Mouse (Mus musculus): ENCODE data around the gene Palb2. TPM values are rescaled to one million over a fixed set of nuclear protein-coding genes. Genes with fewer than 3 reads are reported as not detected.
"Not testable (repeated sequence)": the region's sequence is repeated elsewhere in the genome, so short reads cannot be mapped to it uniquely, and the experiment has no call there.

The Palb2 gene
- total RNA-seq, 2 experiments from 2014 or later, result 1.1 to 1.3 TPM

- intact Hi-C loops (cut with DNase I), result no loop called here
These were observed 31.0 kb downstream of the Palb2 start, which contains the start of gene Ndufab1 for GRCm38 (mm10) chr7:122101747-122102244. Gene Ndufab1 (minus strand): TSS chr7:122101886.

GRCm38 (mm10) chr7:122101014-122101746 lies 31.6 kb downstream of the Palb2 start:
- peak in 1 of 2 experiments; percentile 25 for DNase-seq (ENCODE audit: low spot score in 2 of 2)
- intact Hi-C loops (cut with DNase I), result not testable (repeated sequence)

More at GRCm38 (mm10) chr7:122101747-122102244, 31.0 kb downstream of the Palb2 start, which contains the start of gene Ndufab1:
- peak; percentile 88 to 89 for DNase-seq (ENCODE audit: low spot score in 2 of 2)

- peak; percentile 42 to 58 for DNase-seq (ENCODE audit: low spot score in 2 of 2)
- intact Hi-C loops (cut with DNase I), result no loop called here
These were observed 33.6 kb downstream of the Palb2 start for GRCm38 (mm10) chr7:122099222-122099621.

GRCm38 (mm10) chr7:122098009-122098408 lies 34.8 kb downstream of the Palb2 start:
- no peak for DNase-seq (ENCODE audit: low spot score in 2 of 2)
- intact Hi-C loops (cut with DNase I), result no loop called here

GRCm38 (mm10) chr7:122094564-122095330 lies 38.0 kb downstream of the Palb2 start:
- intact Hi-C loops (cut with DNase I), result no loop called here
- DNase-seq (ENCODE audit: low spot score in 2 of 2), result no peak

GRCm38 (mm10) chr7:122087195-122087982 lies 45.4 kb downstream of the Palb2 start:
- DNase-seq (ENCODE audit: low spot score in 2 of 2), result no peak
- intact Hi-C loops (cut with DNase I), result no loop called here

GRCm38 (mm10) chr7:122081071-122081470 lies 51.7 kb downstream of the Palb2 start:
- intact Hi-C loops (cut with DNase I), result no loop called here

GRCm38 (mm10) chr7:122079798-122080554 lies 52.8 kb downstream of the Palb2 start:
- intact Hi-C loops (cut with DNase I), result no loop called here
- no peak for DNase-seq (ENCODE audit: low spot score in 2 of 2)

More at GRCm38 (mm10) chr7:122081071-122081470, 51.7 kb downstream of the Palb2 start:
- no peak for DNase-seq (ENCODE audit: low spot score in 2 of 2)

GRCm38 (mm10) chr7:122074374-122074773 lies 58.4 kb downstream of the Palb2 start:
- intact Hi-C loops (cut with DNase I), result no loop called here
- no peak for DNase-seq (ENCODE audit: low spot score in 2 of 2)

GRCm38 (mm10) chr7:122067517-122068381 lies 65.0 kb downstream of the Palb2 start:
- intact Hi-C loops (cut with DNase I), result no loop called here
- peak in 1 of 2 experiments; percentile 20 for DNase-seq (ENCODE audit: low spot score in 2 of 2)

- peak; percentile 97 for DNase-seq (ENCODE audit: low spot score in 2 of 2)
- intact Hi-C loops (cut with DNase I), result no loop called here
These were observed 65.8 kb downstream of the Palb2 start, which contains the start of the genes Ubfd1 and Ears2 for GRCm38 (mm10) chr7:122066945-122067516. Gene Ubfd1 (plus strand): TSS chr7:122067175. Gene Ears2 (minus strand): TSS chr7:122067263.

GRCm38 (mm10) chr7:122066102-122066944 lies 66.5 kb downstream of the Palb2 start:
- intact Hi-C loops (cut with DNase I), result no loop called here
- no peak for DNase-seq (ENCODE audit: low spot score in 2 of 2)

GRCm38 (mm10) chr7:122065656-122066055 lies 67.1 kb downstream of the Palb2 start:
- intact Hi-C loops (cut with DNase I), result no loop called here
- no peak for DNase-seq (ENCODE audit: low spot score in 2 of 2)

Data from left cerebral cortex, postnatal 14 days (tissue).